Mouse (Mus musculus) T-cell, adult 2 months (primary cell): ENCODE results near the gene Gng2.

ENCODE experiments used
- DNase-seq: peaks from one replicate; pipeline ENCODE4 v3.0.0; 2022; ENCODE audit warnings: low spot score

The Gng2 gene

DNA sequence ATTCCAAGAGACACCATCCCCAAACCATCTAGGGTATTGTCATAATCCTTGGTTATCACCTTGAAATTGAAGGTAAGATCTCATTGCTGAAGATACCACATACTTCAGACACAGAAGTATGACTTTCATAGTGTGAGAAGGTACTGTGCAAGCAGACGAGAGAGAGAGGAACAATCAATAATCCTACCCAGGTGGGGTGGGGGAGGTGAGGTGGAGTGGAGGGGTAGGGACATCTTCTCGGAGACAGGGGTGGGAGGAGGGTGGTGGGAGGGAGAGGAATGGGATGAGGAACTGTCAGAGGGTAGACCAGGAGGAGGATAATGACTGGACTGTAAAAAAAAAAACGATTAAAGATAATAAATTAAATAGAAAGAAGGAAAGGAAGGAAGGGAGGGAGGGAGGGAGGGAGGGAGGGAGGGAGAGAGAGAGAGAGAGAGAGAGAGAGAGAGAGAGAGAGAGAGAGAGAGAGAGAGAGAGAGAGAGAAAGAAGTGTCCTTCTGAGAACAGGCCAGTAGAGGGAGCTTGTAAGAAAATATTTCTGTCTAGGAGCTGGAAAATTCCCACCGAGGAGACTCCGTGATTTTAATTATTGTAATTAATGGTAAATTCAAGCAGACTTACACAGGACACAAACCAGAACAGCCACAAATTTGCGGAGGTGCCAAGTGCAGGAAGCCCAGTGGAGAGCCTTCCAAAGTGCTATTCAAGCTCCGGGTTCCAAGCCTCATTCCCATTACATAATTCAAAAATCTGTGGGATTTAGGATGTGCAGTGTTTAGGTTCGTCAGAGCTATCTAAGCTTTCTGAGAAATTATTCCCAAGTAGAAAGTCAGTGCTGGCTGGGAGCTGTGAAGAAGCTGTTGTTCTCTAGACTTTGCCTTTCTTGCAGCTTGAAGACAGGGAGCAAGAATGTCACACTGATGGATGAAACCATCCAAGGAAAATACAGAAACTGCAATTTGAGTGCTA is 118.3 kb downstream of the Gng2 start:
- no peak for DNase-seq

DNA sequence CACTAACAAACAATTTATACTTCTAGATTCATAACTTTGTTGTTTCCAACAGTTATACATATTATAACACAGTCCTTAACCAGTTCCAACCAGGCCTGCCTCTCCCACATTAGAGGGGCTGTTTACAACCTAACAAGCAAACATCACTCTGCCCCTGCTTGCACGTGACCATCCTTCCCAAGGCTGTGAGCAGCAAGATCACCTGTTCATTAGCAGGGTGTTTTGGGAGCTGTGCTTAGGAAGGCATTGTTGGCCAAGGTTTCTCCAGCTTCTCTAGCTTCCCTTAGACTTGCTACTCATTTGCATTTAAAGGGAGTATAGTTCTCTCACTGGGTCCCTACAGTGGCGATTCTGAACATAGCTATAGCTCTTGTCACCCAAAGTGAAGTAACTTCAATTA is 119.1 kb downstream of the Gng2 start:
- no peak for DNase-seq

DNA sequence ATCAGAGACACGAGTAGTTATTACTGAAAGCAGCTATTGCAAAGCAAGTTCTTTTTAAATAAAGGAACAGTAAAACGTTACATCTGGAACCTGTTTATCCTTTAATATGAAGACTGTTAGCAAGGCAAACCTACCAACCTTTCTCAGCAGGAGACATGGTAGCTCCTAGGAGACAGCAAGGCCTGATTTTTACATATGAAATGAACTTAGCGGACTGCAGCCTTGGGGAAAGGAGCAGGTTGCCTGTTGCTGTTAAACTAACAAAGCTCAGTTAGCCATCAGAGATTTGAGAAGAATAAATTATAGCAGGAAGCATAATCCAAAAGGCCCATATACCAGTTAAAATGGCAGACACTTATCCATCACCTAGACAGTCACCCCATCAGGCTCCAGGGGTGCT is 124.0 kb downstream of the Gng2 start:
- no peak for DNase-seq

DNA sequence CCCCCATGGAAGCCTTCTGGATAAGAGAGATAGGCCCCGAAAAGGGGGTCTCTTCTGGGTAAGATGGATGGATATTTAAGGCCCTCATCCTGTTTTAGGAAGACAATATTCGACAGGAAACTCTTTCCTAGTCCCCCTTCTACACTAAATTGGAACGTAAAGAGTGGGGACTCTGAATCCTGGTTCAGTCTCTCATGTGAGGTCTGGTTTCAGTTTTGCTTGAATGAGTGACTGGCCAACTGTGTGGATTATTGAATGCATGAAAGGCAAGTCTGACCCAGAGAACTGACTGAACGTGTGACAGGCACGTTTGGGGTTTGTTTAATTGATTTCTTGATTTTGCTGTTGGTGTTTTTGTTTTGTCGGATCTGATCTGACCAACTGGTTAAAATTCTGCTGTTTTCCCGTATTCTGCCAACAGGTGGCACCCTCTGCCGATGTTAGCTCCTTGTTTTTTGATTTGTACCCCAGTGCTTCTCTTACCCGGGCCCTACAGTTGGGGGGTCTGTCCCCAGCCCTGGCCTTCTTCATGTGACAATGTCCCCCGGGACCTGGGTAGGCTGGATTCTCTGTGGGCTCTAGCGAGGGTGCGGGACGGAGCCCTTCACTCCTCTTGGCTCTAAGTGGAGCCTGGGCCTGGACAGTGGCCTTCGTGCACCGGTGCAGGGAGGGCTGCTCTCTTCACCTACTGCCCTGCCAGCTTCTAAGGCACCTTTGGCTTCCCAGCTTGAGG is 137.7 kb downstream of the Gng2 start:
- DNase-seq: peak; percentile 57

DNA sequence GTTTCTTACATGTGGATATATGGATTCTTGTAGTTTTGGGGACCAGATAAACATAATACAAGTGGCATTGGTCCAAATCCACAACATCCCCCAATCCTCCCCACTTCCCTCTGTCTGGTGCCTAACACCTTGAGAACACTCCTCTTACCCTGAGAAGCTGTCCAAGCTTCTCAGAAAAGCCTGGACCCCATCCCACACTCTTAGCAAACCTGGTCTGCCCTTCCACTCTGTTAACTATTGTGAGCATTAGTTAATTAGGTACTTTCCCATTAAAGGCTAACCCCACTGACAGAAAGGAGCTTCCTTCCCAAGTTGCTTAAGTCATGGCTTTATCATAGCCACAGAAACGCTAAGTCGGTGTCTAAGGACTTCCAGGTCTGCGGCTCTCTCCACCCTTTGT is 141.1 kb downstream of the Gng2 start:
- DNase-seq: no peak

DNA sequence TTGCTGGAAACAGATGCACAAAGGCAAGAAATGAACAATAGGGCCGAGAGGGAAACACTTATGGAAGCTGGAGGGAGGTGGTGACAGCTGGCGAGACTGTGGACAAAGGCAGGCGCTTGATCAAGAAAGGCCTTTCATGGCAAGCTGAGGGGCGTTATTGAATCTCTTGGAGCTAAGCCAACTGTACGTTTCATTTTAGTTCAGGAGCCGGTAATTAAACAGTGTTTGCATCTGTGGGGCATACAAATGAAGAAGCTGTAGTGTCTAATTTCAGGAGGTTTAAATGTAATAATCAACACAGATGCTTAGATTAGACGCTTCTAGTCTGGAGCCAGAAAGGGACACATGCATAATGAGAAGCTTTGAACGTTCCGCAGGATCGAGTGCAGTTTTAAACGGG is 151.9 kb downstream of the Gng2 start:
- DNase-seq: no peak

DNA sequence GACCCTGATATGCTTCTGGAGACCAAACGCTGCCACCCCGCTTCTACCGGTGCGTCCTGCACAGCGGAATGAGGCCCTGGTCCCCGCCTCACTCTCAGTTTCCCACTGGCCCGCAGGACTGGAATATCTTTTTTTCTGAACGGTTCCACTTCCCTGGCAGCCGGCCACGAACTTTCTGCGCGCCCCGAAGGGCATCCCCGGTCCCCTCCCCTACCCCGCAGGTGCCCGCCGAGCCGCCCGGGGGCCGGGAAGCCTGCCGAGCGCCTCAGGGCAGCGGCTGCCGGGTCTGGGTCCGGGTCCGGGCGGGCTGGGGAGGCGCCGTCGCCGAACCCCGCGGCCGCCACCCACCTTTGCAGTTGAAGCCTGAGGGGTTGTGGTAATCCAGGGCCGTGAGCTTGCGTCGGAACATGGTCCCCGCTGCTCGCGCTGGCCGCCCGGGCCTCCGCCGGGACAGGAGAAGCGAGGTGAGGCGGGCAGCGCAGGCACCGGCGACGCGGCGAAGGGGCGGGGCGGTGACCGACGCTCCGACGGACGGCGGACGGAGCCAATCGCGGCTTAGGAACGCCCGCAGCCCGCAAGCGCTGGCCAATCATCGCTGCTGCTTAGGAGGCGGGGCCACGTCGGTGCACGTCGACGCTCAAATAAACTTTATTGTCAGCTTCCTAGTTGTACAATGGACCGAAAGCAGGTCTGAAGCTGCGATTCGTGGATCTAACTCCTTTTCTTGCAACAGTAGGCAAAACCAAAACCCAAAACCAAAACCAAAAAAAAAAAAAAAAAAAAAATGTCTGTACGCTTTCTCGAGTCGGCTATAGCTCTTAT is 153.9 kb downstream of the Gng2 start, which contains the start of gene Rtraf:
Rtraf (minus strand) TSS at position 504 of the 822 bp plus-strand sequence.
- peak; percentile 91 for DNase-seq
